Mouse (Mus musculus): ENCODE results near the gene Prdm12. TPM values are rescaled to one million over a fixed set of nuclear protein-coding genes. Genes with fewer than 3 reads are reported as not detected.

Prdm12 gene
- not detected in 2 replicates for polyA plus RNA-seq (2015; fragmentation: Nextera tagmentation; extraction: Ambion mirVana)

DNA sequence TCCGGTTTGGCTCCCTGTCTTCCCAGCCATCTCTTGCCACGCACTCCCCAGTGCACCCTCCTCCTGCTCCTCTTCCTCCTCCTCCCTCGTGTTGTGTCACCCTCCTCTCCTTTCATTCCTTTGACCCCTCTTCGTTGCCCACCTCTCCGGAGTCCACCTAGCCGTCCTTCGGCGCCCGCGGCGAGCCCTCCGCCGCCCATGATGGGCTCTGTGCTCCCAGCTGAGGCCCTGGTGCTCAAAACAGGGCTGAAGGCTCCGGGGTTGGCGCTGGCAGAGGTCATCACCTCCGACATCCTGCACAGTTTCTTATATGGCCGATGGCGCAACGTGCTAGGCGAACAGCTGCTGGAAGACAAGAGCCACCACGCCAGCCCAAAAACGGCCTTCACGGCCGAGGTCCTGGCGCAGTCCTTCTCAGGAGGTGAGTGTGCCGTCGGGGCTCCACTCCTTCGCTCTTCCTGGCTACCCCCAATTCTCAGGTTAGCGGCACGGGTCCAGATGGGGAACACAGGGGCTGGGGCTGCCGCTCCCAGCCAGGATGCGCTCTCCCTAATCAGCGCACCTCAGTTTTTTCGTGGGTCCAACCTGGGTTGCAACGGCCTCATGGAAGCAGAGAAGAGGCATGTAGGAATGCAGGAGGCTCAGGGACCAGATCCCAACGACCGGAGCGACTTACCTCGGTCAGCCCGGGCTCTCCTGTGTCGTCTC lies at the start of gene Prdm12:
Gene Prdm12, plus strand, starts transcription at position 137 of the 708 bp plus-strand sequence.

DNA sequence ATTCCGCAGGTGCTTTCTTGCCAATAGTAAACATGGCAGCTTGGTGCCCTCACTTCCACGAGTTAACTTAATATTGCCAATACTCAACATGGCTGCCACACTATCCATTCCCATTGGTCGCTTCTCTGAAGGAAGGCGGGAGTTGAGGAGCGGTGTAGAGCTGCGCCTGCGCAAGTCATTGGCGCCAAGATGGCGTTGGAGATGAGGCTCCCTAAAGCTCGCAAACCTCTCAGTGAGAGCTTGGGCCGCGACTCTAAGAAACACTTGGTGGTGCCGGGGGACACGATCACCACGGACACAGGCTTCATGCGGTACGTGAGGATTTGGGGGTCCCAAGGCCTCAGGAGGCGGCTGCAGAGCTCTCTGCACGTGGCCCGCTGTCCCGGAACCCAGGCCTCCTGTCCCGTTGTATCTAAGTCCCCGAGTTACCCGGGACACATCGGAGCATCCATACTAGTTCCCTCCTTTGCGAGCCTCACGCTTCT lies 30.8 kb downstream of the Prdm12 start, which contains the start of gene Exosc2:
Gene Exosc2, plus strand, starts transcription at position 165 of the 485 bp plus-strand sequence.

DNA sequence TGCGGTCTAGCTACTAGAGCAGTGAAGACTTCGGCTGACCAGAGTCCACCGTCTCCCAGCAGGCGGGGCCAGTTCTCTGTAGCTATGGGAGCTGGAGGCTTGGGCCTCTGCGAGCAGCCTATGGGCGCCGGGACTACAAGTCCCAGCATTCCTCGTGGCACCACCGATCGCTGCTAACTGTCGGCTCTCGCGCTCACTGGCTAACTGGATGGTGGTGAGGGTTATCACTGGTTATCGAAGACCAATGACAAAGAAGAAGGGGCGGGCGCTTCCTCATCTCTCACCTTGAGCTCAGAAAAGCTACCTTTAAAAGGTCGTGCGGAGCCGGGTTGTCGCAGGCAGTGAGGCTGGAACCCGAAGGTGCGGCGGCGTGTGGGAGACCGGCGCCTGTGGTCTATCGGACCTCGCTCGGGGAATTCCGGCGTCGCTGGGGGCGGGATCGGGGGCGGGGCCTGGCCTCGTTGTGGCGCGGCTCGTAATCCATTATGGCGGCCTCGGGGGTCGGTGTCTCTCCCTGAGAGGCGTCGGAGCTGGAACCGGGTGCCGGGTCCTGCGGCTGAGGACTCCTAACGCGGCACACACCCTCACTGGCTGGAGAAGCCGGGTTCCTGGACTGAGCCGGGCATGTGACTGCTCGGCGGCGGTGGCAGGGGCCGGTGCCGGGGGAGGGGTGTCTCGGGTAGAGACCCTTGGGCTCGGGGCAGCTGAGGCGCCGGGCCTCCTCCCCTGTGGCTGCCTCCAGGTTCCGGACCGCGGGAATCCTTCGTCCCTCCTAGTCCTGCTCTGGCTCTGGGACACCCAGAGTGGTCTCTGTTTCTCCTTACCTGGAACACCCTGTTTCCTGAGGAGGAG lies 48.5 kb downstream of the Prdm12 start, which contains the start of gene Abl1:
Gene Abl1, plus strand, starts transcription at position 303 of the 852 bp plus-strand sequence.

Small RNAs within 50 kb of the gene (microRNA-seq; reads per million reads assigned to microRNA genes)
- not detected for gene Mir6998 (ENCODE audit: borderline replicate concordance, insufficient number of aligned reads)

Other genes starting within 250 kb of the Prdm12 start
- 26.3 and 47.0 TPM in 2 replicates for gene Ass1, start 169.8 kb upstream of the Prdm12 start, polyA plus RNA-seq (2015; fragmentation: Nextera tagmentation; extraction: Ambion mirVana)
- 42.0 and 71.5 TPM in 2 replicates for gene Fubp3, start 67.4 kb upstream of the Prdm12 start, polyA plus RNA-seq (2015; fragmentation: Nextera tagmentation; extraction: Ambion mirVana)
- 25.3 and 31.0 TPM in 2 replicates for gene Exosc2, start 30.7 kb downstream of the Prdm12 start, polyA plus RNA-seq (2015; fragmentation: Nextera tagmentation; extraction: Ambion mirVana)
- gene Abl1, start 48.3 kb downstream of the Prdm12 start, polyA plus RNA-seq (2015; fragmentation: Nextera tagmentation; extraction: Ambion mirVana), result 15.5 and 17.7 TPM in 2 replicates
- gene Qrfp, start 170.5 kb downstream of the Prdm12 start, polyA plus RNA-seq (2015; fragmentation: Nextera tagmentation; extraction: Ambion mirVana), result 0.06 and 0.13 TPM in 2 replicates
- 0.23 and 0.52 TPM in 2 replicates for gene Fibcd1, start 206.0 kb downstream of the Prdm12 start, polyA plus RNA-seq (2015; fragmentation: Nextera tagmentation; extraction: Ambion mirVana)
- gene Lamc3, start 247.3 kb downstream of the Prdm12 start, polyA plus RNA-seq (2015; fragmentation: Nextera tagmentation; extraction: Ambion mirVana), result 0.71 and 2.0 TPM in 2 replicates